Mouse (Mus musculus) spleen, postnatal 4 days (tissue): ENCODE results near the gene Gm43064.
"Not testable (repeated sequence)": the region's sequence is repeated elsewhere in the genome, so short reads cannot be mapped to it uniquely, and the experiment has no call there.

Experiments used
- DNase-seq, 2 experiments: peaks; one replicate each; pipeline ENCODE4 v3.0.0; 2022; ENCODE audit warnings: low spot score in 2 of 2

Gm43064 gene

GRCm38 (mm10) chr3:103808891-103809798, at the start of gene Gm43064, which contains the start of the genes Dclre1b and Ap4b1:
Gene Gm43064 (plus strand): TSS chr3:103809573.
Gene Dclre1b (minus strand): TSS chr3:103809444.
Gene Ap4b1 (plus strand): TSS chr3:103809520.
- DNase-seq, result peak; percentile 89 to 94

DNA sequence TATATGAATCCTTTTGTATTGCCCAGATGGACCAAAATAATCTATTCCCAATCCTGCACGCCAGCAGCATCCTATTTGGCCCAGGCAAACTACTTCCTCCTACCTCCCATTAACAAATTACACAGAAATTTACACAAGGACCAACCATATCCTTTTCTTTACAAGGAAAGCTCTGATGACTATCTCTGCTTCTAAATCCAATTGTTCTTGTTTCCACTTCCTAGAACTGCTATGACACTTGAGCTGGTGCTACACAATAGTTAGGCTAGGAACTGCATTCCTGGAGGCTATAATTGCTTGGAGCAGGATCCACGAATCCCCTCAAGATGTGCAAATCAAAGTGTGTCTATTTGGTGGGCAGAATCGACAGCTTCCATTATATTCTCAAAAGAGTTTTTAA, 42.6 kb upstream of the Gm43064 start:
- no peak for DNase-seq

GRCm38 (mm10) chr3:103771531-103772130, 37.7 kb upstream of the Gm43064 start:
- no peak for DNase-seq

GRCm38 (mm10) chr3:103772846-103773245, 36.5 kb upstream of the Gm43064 start:
- DNase-seq, result no peak

DNA sequence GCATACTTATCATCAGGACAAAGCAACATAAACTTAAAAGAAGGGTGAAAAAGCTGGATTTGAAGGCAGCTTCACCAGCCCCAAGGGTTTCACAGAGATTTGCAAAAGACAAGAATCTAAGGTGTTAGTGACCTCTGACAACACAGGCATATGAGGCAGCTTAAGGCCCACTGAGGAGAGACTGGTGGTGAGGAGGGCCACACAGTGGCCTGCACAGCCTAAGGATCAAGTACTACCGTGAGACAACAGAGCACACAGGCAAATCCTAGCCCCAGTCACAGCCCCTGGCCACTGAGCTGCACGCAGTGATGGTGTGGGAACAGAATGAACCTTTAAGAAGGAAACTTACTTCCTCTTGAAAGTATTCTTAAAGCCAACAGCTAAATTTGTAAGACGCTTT, 35.9 kb upstream of the Gm43064 start:
- no peak for DNase-seq

DNA sequence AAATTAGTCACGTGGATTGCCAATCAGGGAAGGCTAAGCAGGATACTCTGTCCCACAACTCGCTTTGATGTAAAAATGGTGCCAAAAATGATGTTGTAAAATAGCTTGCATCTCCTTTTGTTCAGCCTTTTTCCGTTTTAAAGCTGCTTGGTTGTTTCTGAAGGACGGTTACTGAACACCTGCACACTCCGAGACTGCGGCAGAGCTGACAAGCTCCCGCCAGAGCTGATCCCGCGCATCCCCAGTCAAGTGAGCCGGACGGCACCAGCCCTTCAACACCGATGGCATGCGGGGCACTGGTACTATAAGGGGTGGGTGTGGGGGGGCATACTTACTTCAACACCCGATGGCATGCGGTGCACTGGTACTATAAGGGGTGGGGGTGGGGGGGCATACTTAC, 35.4 kb upstream of the Gm43064 start:
- no peak for DNase-seq

DNA sequence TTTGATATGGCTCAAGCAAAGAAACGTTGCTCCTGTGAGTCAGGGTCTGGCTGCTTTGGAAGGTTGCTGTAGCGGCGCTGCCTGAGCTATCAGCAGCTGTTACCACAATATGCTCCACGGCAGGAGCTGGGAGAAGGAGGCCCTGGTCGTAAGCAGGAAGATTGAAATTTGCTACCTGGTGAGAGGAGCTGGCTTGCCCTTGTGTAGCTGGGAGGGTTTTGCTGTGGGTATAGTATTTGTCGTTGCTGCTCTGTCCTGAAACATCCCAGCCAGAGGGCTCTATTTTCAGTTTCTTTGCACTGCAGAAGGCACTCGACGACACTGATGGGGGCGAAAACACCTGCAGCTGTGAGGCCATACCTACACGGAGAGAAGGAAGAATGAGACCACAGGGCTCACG, 31.4 kb upstream of the Gm43064 start:
- DNase-seq, result no peak

GRCm38 (mm10) chr3:103778660-103779059, 30.7 kb upstream of the Gm43064 start:
- no peak for DNase-seq

DNA sequence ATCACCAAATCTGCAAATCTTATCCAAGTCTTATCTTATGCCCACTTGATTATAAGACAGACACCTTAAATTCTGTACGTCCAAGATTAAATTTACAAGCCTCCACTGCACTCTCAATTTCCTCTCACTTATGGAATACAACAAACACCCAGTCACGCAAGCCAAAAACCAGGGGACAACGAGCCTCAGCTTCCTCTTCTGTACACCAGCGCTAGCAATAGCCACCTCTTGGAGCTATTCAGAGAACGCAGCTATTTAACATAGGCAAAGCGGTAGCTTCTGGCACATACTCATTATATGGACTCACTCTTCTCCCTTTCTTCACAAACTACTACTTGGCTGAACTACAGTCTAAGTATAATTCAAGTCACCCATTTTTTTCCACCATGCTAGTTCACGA, 30.2 kb upstream of the Gm43064 start:
- no peak for DNase-seq

GRCm38 (mm10) chr3:103780271-103780670, 29.1 kb upstream of the Gm43064 start:
- DNase-seq, result no peak

DNA sequence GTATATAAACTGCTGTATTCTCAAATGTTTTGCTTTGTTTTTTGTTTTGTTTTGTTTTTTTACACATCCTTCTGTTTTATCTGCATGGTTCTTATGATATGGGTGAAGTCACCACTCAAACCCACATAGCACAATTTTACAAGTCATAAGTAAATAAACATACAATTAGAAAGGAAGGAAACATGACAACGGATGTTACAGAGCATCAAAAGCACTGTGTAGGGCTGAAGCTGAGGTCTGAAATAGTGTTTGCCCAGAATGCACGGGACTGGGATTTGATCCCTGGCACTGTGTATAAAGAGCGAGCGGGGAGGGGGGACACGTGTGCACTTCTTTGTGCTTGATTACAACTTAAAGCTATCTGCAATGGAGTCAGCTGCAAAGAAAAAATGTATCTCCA, 28.6 kb upstream of the Gm43064 start:
- no peak for DNase-seq

DNA sequence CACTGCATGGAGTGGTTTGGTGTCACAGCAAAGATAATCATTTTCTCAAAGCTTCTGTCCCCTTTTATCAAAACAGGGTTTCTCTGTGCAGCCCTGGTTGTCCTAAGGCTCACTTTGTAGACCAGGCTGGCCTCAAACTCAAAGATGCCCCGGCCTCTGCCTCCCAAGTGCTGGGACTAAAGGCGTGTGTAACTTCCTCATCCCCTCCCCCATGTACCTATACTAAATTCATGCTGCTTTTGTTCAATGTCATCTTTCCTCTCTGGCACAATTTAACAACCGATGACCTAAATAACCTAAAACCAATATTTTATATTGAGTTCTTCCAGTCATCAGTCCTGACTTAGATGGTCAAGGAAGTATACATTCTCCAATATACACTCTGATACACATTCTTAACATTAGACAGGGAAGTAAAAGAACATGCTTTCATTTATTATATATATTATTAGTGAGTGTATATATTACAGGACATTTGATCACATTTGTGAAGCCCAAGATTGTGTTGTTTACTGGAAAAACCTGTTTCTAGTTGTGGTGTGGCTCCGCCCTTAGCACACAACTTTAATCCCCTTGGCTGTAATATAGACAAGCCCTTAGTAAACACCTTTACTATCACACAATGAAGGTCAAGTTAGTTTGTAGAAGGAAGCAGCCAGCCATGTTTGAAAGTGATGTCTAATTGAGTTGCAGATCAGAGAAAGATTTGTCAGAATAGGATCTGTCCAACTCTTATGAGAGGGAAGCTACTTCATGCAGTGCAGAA, 26.3 kb upstream of the Gm43064 start:
- DNase-seq, result no peak

DNA sequence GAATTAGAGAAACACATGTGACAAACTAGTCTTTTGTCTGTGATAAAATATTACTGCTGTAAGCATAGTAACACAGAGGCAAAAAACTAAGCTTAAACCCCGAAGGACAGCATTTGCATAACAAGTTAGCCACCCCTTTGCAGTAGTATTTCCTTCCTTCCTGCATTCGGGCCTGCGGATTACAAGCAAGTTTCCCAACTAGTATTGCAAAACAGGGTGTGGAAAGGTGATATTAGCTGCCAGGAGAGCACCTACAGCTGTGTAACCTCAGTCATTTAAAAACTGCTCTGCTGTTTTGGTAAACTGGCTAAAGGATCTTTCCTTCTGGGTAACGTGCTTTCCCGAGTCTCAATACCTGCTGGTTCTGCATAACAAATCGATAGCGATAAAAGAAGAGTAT, 22.1 kb upstream of the Gm43064 start:
- DNase-seq, result no peak

DNA sequence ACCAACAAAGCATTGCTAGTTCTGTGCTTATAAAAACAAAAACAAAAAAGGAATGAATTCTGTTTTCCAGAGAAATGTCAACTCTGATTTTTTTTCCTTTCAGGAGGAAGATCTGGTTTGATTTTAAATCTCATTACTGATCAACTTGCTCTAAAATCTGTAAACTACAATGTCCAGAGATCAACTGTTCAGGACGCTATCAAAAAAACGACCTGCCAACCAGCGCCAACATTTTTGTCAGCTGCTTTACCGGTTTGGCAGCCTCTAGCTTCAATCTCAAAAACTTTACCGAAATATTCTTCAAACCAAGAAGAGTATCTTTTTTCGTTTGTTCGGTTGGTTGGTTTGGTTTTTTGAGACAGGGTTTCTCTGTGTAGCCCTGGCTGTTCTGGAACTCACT, 20.3 kb upstream of the Gm43064 start:
- no peak for DNase-seq

DNA sequence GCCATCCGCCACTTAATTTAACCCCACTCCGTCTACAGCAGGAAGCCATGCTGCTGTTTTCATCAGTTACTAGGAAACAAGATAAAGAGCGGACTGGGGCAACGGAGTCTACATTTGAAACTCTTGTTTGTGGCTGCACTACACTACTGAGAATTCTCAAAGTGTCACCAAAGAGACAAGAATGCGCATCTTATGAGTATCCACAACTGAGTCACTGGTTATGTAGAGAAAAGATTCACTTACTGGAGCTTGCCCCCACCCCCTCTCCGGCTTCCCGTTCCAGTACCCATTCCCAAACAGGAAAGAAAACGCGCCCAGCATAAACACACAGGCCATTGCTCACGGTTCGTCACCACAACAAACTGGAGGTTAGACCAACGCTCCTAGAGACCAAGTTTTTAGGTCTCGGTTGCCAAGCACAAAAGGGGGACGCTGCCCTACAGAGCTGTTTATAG, 19.5 kb upstream of the Gm43064 start:
- peak in 1 of 2 experiments; percentile 70 for DNase-seq

DNA sequence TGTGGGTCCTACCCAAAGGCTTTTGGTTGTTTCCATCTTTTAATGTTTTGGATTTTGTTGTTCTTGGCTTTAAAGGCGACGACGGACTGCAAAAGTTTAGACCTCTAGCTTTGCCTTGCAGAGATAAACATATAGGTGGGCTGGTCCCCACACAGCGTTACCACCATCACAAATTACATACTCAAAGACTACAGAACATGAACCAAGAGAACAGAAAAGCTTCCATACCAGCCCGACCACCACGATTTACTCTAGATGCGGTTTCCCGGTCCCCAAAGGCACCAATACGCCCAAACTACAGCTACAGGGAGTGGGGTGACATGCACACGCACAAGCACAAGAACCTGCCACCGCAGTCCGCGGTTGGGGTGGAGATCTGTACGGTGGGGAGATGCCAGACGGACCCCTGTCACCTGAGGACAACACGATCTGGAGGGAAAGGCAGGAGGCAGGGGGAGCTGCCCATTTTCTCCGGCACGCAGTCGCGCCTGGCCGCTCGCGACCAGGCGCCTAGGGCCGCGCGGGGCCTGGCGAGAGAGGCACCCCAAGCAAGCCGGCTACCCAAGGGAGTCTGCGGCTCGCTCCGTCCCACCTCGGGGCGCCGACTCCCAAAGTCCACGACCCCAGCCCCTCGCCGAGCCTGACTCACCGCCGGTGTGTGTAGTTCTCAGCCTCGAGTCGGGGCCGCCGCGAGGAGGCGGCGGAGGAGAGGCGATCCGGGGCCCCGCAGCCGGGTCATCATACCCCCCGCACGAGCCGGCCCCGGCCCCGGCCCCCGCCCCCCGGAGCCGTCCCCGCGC, 18.8 kb upstream of the Gm43064 start:
- peak; percentile 50 to 81 for DNase-seq

GRCm38 (mm10) chr3:103791230-103792110, 17.9 kb upstream of the Gm43064 start, which contains the start of gene Hipk1:
Gene Hipk1 (minus strand): TSS chr3:103791563.
- peak; percentile 94 to 97 for DNase-seq

- DNase-seq, result not testable (repeated sequence)
Observed at GRCm38 (mm10) chr3:103792111-103792406, 17.3 kb upstream of the Gm43064 start.

GRCm38 (mm10) chr3:103792566-103792965, 16.8 kb upstream of the Gm43064 start:
- no peak for DNase-seq

GRCm38 (mm10) chr3:103796389-103796788, 13.0 kb upstream of the Gm43064 start:
- no peak for DNase-seq
